Mouse (Mus musculus) liver, embryonic 16.5 days (tissue): ENCODE results near the gene Ttc4. TPM values are rescaled to one million over a fixed set of nuclear protein-coding genes. Genes with fewer than 3 reads are reported as not detected.
A peak's percentile ranks its signal among the peaks of the same experiment; 100 is the strongest.

Source experiments
- ATAC-seq: fragments of 200-750 bp; cut with Nextera tagmentation; 2 replicates; pipeline ENCODE4 v1.8.0; 2017; ENCODE audit warnings: low read depth, mild to moderate bottlenecking, moderate number of reproducible peaks, moderate library complexity
- H3K27ac ChIP-seq: fragments of 300-500 bp; sonication (generic); 2 replicates; pipeline ENCODE4 v1.5.1; 2014; ENCODE audit warnings: mild to moderate bottlenecking, low read length
- H3K27me3 ChIP-seq: fragments of 300-500 bp; sonication (generic); 2 replicates; pipeline ENCODE4 v1.6.1; 2014; ENCODE audit warnings: low read depth, low read length, mixed read lengths; ENCODE audit not compliant: control insufficient read depth, insufficient read depth
- H3K36me3 ChIP-seq: fragments of 300-500 bp; sonication (generic); 2 replicates; pipeline ENCODE4 v1.6.1; 2014; ENCODE audit warnings: mild to moderate bottlenecking; ENCODE audit not compliant: control insufficient read depth, insufficient read depth
- H3K4me1 ChIP-seq: fragments of 300-500 bp; sonication (generic); 2 replicates; pipeline ENCODE4 v1.6.1; 2014; ENCODE audit warnings: low read depth, low read length, mixed read lengths; ENCODE audit not compliant: control insufficient read depth
- H3K4me2 ChIP-seq: fragments of 300-500 bp; sonication (generic); 2 replicates; pipeline ENCODE4 v1.6.1; 2014; ENCODE audit warnings: low read depth, low read length, mixed read lengths
- H3K4me3 ChIP-seq: fragments of 300-500 bp; sonication (generic); 2 replicates; pipeline ENCODE4 v1.5.1; 2014; ENCODE audit warnings: low read depth, mild to moderate bottlenecking, low read length
- H3K9ac ChIP-seq: fragments of 300-500 bp; sonication (generic); 2 replicates; pipeline ENCODE4 v1.6.1; 2014; ENCODE audit warnings: low read depth, low read length
- H3K9me3 ChIP-seq: fragments of 300-500 bp; sonication (generic); replicated peaks from 2 replicates; pipeline ENCODE4 v1.6.1; 2016; ENCODE audit warnings: low read length; ENCODE audit not compliant: control insufficient read depth
- WGBS: fragments of 180-500 bp; shearing (Covaris S2); extraction: QIAGEN DNeasy Blood & Tissue Kit; methylation state at CpG from one replicate; pipeline ENCODE4 v1.1.7; 2014; ENCODE audit not compliant: insufficient replicate concordance; 5-methylcytosine and 5-hydroxymethylcytosine counted together
- polyA plus RNA-seq: library from polyadenylated mRNA; unstranded; fragments of >200 nt; fragmentation: Nextera tagmentation; extraction: Ambion mirVana; gene quantifications from 2 replicates; pipeline ENCODE4 v1.2.1, GENCODE M21; 2015

Ttc4 gene
- polyA plus RNA-seq, result 33.6 and 34.0 TPM in 2 replicates

DNA sequence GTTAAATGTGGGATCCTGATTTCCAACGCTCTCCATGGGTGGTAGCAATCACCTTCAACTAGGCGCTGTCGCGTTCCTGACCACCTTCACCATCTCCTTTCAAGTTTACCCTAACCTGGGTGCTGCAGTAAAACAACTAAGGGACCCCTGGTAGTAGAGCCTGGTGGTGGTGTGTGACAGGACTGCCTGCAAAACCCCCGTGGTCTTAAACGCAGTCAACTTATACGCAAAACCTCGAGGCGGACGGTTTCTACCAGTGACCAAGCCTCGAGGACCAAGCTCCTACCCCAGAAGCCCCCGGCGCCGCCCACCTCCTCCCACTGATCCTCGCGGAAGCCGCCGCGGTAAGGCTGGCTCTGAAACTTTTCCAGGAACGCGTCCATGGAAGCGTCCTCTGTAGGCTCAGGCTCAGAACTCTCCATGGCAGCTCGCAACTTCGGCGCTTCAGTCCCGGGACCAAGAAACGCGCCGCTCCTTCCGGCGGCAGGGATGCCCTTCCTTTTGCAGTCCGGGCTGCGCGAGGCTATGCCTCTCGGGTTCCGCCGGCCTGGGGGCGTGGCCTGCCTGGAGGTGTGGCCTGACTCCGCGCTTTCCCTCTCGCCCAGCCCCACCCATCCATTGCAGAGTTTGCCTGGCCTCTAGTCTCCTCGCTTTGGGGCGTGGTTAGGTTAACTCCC, at the start of gene Ttc4:
Ttc4 (minus strand) TSS at position 503 of the 677 bp plus-strand sequence.
- H3K27me3 ChIP-seq, result no peaks in the 10 kb centered on the region
- peak; percentile 100 for ATAC-seq
- peak within 1 kb of the TSS; percentile 87 for H3K4me2 ChIP-seq
- H3K27ac ChIP-seq, result peak within 1 kb of the TSS; percentile 75
- H3K9me3 ChIP-seq, result no peaks in the 10 kb centered on the region
- peak within 1 kb of the TSS; percentile 98 for H3K9ac ChIP-seq
- H3K36me3 ChIP-seq, result peaks cover 17% of the 10 kb centered on the region
- WGBS, result under 1% methylated on average over 43 of the region's 43 CpGs
- H3K4me3 ChIP-seq, result peak within 1 kb of the TSS; percentile 98
- H3K4me1 ChIP-seq, result peaks cover 20% of the 10 kb centered on the region

GRCm38 (mm10) chr4:106720631-106721030, 41.9 kb upstream of the Ttc4 start:
- ATAC-seq, result no peak
- no peak overlapping the region for H3K9ac ChIP-seq
- H3K9me3 ChIP-seq, result no peaks in the 10 kb centered on the region
- no peaks in the 10 kb centered on the region for H3K4me1 ChIP-seq
- H3K36me3 ChIP-seq, result no peaks in the 10 kb centered on the region
- no peak overlapping the region for H3K4me3 ChIP-seq
- H3K4me2 ChIP-seq, result no peak overlapping the region
- H3K27me3 ChIP-seq, result no peaks in the 10 kb centered on the region
- H3K27ac ChIP-seq, result no peak overlapping the region
- WGBS, result 67% methylated on average over 4 of the region's 4 CpGs

GRCm38 (mm10) chr4:106713622-106714021, 34.9 kb upstream of the Ttc4 start:
- H3K9me3 ChIP-seq, result no peaks in the 10 kb centered on the region
- H3K4me2 ChIP-seq, result no peak overlapping the region
- H3K27ac ChIP-seq, result no peak overlapping the region
- H3K4me1 ChIP-seq, result no peaks in the 10 kb centered on the region
- no peak for ATAC-seq
- H3K4me3 ChIP-seq, result no peak overlapping the region
- H3K27me3 ChIP-seq, result no peaks in the 10 kb centered on the region; the same call in 1 of the 2 replicates
- WGBS, result 68% methylated on average over 6 of the region's 6 CpGs
- no peaks in the 10 kb centered on the region for H3K36me3 ChIP-seq
- H3K9ac ChIP-seq, result no peak overlapping the region

- WGBS, result 0% methylated on average over 8 of the region's 8 CpGs
- Histone ChIP-seq H3K9ac (no peak overlapping the region), H3K9me3 (no peaks in the 10 kb centered on the region), H3K27me3 (no peaks in the 10 kb centered on the region; the same call in 1 of the 2 replicates), H3K27ac (no peak overlapping the region), H3K36me3 (no peaks in the 10 kb centered on the region), H3K4me1 (no peaks in the 10 kb centered on the region), H3K4me2 (0 out of 2 replicates have a peak overlapping the region, but pooled peaks have one; percentile 5), H3K4me3 (no peak overlapping the region)
- ATAC-seq, result no peak
Measured at GRCm38 (mm10) chr4:106708408-106708807, 29.7 kb upstream of the Ttc4 start.

DNA sequence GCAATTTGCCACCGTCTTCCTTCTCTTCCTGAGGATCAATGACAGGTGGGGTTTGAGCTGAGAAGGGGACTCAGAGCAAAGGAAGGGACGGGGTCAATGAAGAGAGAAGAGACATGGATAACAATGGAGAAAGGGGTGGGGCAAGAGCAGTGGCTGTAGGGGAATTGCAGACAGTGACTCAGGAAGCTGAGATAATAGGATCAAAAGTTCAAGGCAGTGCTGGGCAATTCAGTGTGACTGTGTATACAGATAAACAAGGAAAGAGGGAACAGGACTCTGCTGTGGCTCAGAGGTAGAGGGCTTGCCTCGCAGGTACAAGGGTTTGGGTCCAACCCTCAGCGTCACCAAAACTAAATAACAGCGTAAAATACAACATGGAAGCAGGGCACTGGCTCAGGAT, 29.2 kb upstream of the Ttc4 start:
- no peaks in the 10 kb centered on the region for H3K36me3 ChIP-seq
- WGBS, result 23% methylated on average over 5 of the region's 5 CpGs
- no peak overlapping the region for H3K4me3 ChIP-seq
- H3K9me3 ChIP-seq, result no peaks in the 10 kb centered on the region
- no peak overlapping the region for H3K9ac ChIP-seq
- 0 out of 2 replicates have a peak, but pooled peaks have one; percentile 13 for ATAC-seq
- no peak overlapping the region for H3K27ac ChIP-seq
- H3K4me2 ChIP-seq, result 0 out of 2 replicates have a peak overlapping the region, but pooled peaks have one; percentile 5
- H3K27me3 ChIP-seq, result no peaks in the 10 kb centered on the region; the same call in 1 of the 2 replicates
- no peaks in the 10 kb centered on the region for H3K4me1 ChIP-seq

GRCm38 (mm10) chr4:106705096-106705665, 26.4 kb upstream of the Ttc4 start:
- no peak overlapping the region for H3K4me3 ChIP-seq
- H3K27ac ChIP-seq, result no peak overlapping the region
- no peak overlapping the region for H3K4me2 ChIP-seq
- ATAC-seq, result no peak
- 42% methylated on average over 8 of the region's 8 CpGs for WGBS
- H3K4me1 ChIP-seq, result no peaks in the 10 kb centered on the region
- H3K9ac ChIP-seq, result no peak overlapping the region
- no peaks in the 10 kb centered on the region for H3K9me3 ChIP-seq
- H3K36me3 ChIP-seq, result no peaks in the 10 kb centered on the region
- no peaks in the 10 kb centered on the region; the same call in 1 of the 2 replicates for H3K27me3 ChIP-seq

DNA sequence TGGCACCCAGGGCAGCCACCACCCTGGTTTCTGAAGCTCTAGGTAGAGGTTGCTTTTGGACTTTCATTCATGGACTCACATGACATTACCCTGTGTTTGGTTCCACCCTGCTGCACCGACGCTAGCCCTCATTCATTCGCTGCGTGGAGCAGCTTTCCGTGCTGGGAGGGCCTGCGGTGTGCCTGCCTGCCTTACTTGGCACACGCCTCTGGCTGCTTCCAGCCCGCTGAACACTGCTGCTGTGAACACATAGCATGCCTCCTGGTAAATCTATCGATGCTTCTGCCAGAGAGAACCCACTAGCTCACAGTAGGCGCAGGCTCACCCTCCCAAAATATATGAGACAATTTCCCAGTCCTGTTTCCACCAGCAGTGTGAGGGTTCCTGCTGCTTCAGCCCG, 25.7 kb upstream of the Ttc4 start:
- Histone ChIP-seq H3K27ac (no peak overlapping the region), H3K4me3 (no peak overlapping the region), H3K4me1 (no peaks in the 10 kb centered on the region), H3K36me3 (no peaks in the 10 kb centered on the region), H3K4me2 (no peak overlapping the region), H3K27me3 (no peaks in the 10 kb centered on the region), H3K9ac (no peak overlapping the region), H3K9me3 (no peaks in the 10 kb centered on the region)
- ATAC-seq, result no peak
- WGBS, result 70% methylated on average over 11 of the region's 11 CpGs

DNA sequence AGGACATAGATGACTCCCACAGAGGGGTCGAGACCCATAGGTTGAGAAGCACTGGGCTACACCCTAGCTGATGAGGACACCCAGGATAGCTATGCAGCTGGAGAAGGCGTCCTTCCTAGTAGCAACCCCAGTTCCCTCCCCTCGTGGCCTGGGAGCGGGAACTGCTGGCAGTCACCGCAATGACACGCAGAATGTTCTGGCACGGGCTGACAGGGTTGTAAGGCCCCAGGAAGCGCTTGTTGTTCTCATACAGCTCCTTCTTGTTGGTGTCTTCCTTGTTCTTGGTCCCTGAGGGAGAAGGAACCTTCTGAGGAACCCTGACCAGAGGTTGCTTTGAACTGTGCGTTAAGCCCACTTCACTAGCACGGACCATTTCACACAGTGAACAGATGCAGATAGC, 25.2 kb upstream of the Ttc4 start:
- Histone ChIP-seq H3K4me2 (no peak overlapping the region), H3K9me3 (no peaks in the 10 kb centered on the region), H3K9ac (no peak overlapping the region), H3K4me3 (no peak overlapping the region), H3K27ac (no peak overlapping the region), H3K27me3 (no peaks in the 10 kb centered on the region), H3K36me3 (no peaks in the 10 kb centered on the region), H3K4me1 (no peaks in the 10 kb centered on the region)
- no peak for ATAC-seq
- WGBS, result 62% methylated on average over 10 of the region's 10 CpGs

DNA sequence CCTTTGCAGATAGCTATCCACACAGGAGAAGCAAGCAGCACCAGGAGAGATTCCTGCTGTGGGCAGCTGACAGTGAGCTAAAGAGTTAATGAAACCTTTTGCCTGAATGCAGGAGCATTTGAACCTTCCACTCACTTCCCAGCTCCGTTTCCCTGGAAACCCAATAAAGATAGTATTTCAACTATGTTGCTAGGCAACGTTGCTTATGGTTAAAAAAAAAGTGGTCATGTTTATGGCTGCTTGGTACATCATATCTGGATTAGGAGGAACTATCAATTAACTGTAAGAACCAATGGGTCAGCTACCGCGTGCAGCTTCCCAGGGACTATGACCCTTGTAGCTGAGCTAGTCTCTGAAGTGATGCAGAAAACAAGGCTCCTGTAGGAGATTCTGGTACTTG, 22.1 kb upstream of the Ttc4 start:
- no peaks in the 10 kb centered on the region for H3K9me3 ChIP-seq
- no peak overlapping the region for H3K27ac ChIP-seq
- no peaks in the 10 kb centered on the region for H3K27me3 ChIP-seq
- WGBS, result 44% methylated on average over 4 of the region's 4 CpGs
- H3K4me2 ChIP-seq, result no peak overlapping the region
- no peak for ATAC-seq
- H3K36me3 ChIP-seq, result no peaks in the 10 kb centered on the region
- H3K4me1 ChIP-seq, result no peaks in the 10 kb centered on the region
- H3K9ac ChIP-seq, result no peak overlapping the region
- H3K4me3 ChIP-seq, result no peak overlapping the region
